Mouse (Mus musculus) liver, embryonic 12.5 days (tissue): ENCODE data around the gene Klk1b5. TPM values are rescaled to one million over a fixed set of nuclear protein-coding genes. Genes with fewer than 3 reads are reported as not detected.
A peak's percentile ranks its signal among the peaks of the same experiment; 100 is the strongest.
"Not testable (repeated sequence)": the region's sequence is repeated elsewhere in the genome, so short reads cannot be mapped to it uniquely, and the experiment has no call there.

Experiments used
- ATAC-seq: fragments of 200-750 bp; cut with Nextera tagmentation; 2 replicates; pipeline ENCODE4 v1.8.0; 2017; ENCODE audit warnings: moderate number of reproducible peaks, mild to moderate bottlenecking, moderate library complexity
- H3K27ac ChIP-seq: fragments of 300-500 bp; sonication (generic); 2 replicates; pipeline ENCODE4 v1.5.1; 2016; ENCODE audit warnings: mild to moderate bottlenecking
- H3K27me3 ChIP-seq: fragments of 300-500 bp; sonication (generic); replicated peaks from 2 replicates; pipeline ENCODE4 v1.6.1; 2016; ENCODE audit warnings: mild to moderate bottlenecking, moderate library complexity
- H3K36me3 ChIP-seq: fragments of 300-500 bp; sonication (generic); 2 replicates; pipeline ENCODE4 v1.6.1; 2016; ENCODE audit warnings: mild to moderate bottlenecking, moderate library complexity
- H3K4me1 ChIP-seq: fragments of 300-500 bp; sonication (generic); 2 replicates; pipeline ENCODE4 v1.6.1; 2016
- H3K4me2 ChIP-seq: fragments of 300-500 bp; sonication (generic); 2 replicates; pipeline ENCODE4 v1.6.1; 2016; ENCODE audit warnings: mild to moderate bottlenecking, moderate library complexity
- H3K4me3 ChIP-seq: fragments of 300-500 bp; sonication (generic); 2 replicates; pipeline ENCODE4 v1.5.1; 2016; ENCODE audit warnings: mild to moderate bottlenecking, moderate library complexity
- H3K9ac ChIP-seq: fragments of 300-500 bp; sonication (generic); 2 replicates; pipeline ENCODE4 v1.6.1; 2016; ENCODE audit warnings: mild to moderate bottlenecking, moderate library complexity
- H3K9me3 ChIP-seq: fragments of 300-500 bp; sonication (generic); replicated peaks from 2 replicates; pipeline ENCODE4 v1.6.1; 2016; ENCODE audit warnings: mild to moderate bottlenecking, moderate library complexity
- WGBS: fragments of 180-500 bp; shearing (Covaris S2); methylation state at CpG from one replicate; pipeline ENCODE4 v1.1.7; 2016; ENCODE audit not compliant: insufficient replicate concordance; 5-methylcytosine and 5-hydroxymethylcytosine counted together
- polyA plus RNA-seq: library from polyadenylated mRNA; unstranded; fragments of >200 nt; fragmentation: Nextera tagmentation; extraction: Ambion mirVana; gene quantifications from 2 replicates; pipeline ENCODE4 v1.2.1, GENCODE M21; 2016

Gene Klk1b5
- polyA plus RNA-seq, 1 experiment from 2014 or later, result not detected

- Histone ChIP-seq H3K4me1 (peaks cover 16% of the 10 kb centered on the region), H3K9me3 (no peaks in the 10 kb centered on the region), H3K27me3 (peaks cover 7% of the 10 kb centered on the region; the same call in 1 of the 2 replicates), H3K4me2 (no peak overlapping the region), H3K4me3 (no peak overlapping the region), H3K9ac (no peak overlapping the region), H3K36me3 (no peaks in the 10 kb centered on the region), H3K27ac (no peak overlapping the region)
- 16% methylated on average over 2 of the region's 2 CpGs for whole genome bisulfite sequencing
- no peak for ATAC-seq
Measured at GRCm38 (mm10) chr7:44239913-44240312, 24.2 kb downstream of the Klk1b5 start.

DNA sequence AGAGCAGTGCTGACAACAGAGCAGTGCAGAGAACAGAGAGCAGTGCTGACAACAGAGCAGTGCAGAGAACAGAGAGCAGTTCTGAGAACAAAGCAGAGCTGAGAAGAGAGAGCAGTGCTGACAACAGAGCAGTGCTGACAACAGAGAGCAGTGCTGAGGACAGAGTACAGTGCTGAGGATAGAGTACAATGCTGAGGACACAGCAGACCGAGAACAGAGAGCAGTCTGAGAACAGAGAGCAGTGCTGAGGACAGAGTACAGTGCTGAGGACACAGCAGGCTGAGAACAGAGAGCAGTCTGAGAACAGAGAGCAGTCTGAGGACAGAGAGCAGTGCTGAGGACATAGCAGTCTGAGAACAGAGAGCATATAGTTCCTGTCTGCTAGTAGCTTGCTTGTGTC is 25.0 kb downstream of the Klk1b5 start:
- no peak for ATAC-seq
- Histone ChIP-seq H3K27ac (no peak overlapping the region), H3K36me3 (no peaks in the 10 kb centered on the region), H3K9me3 (no peaks in the 10 kb centered on the region), H3K4me3 (no peak overlapping the region), H3K4me1 (peaks cover 24% of the 10 kb centered on the region), H3K4me2 (no peak overlapping the region), H3K9ac (no peak overlapping the region), H3K27me3 (peaks cover 6% of the 10 kb centered on the region; the same call in 1 of the 2 replicates)
- WGBS, result 25% methylated on average over 1 of the region's 1 CpGs

DNA sequence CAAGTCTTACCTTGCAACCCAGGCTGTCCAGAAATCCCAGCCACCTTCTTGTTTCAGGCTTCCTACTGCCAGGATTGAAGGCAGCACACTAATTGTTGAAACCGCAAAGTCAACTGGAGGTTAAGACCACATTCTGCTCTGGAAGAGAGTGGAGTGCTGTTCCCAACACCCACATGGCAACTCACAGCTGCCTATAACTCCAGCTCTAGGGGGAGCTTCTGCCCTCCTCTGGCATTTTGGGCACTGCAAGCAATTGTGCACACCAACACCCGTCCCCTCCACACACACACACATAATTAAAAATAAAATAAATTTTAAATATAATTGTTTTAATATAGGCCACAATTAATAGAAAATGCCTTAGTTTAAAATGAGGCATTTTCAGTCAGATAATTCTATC is 25.4 kb downstream of the Klk1b5 start:
- Histone ChIP-seq H3K9me3 (no peaks in the 10 kb centered on the region), H3K9ac (no peak overlapping the region), H3K27ac (no peak overlapping the region), H3K4me2 (no peak overlapping the region), H3K27me3 (peaks cover 4% of the 10 kb centered on the region; the same call in 1 of the 2 replicates), H3K36me3 (no peaks in the 10 kb centered on the region), H3K4me3 (no peak overlapping the region), H3K4me1 (peaks cover 25% of the 10 kb centered on the region)
- no peak for ATAC-seq
- WGBS, result 45% methylated on average over 2 of the region's 2 CpGs

GRCm38 (mm10) chr7:44244080-44244479 is 28.3 kb downstream of the Klk1b5 start:
- Histone ChIP-seq H3K9me3 (no peaks in the 10 kb centered on the region), H3K27me3 (no peaks in the 10 kb centered on the region; the same call in 1 of the 2 replicates), H3K4me3 (no peak overlapping the region), H3K27ac (no peak overlapping the region), H3K4me2 (no peak overlapping the region), H3K4me1 (peaks cover 45% of the 10 kb centered on the region), H3K9ac (no peak overlapping the region), H3K36me3 (peaks cover 14% of the 10 kb centered on the region)
- no peak for ATAC-seq
- WGBS, result 38% methylated on average over 1 of the region's 1 CpGs

DNA sequence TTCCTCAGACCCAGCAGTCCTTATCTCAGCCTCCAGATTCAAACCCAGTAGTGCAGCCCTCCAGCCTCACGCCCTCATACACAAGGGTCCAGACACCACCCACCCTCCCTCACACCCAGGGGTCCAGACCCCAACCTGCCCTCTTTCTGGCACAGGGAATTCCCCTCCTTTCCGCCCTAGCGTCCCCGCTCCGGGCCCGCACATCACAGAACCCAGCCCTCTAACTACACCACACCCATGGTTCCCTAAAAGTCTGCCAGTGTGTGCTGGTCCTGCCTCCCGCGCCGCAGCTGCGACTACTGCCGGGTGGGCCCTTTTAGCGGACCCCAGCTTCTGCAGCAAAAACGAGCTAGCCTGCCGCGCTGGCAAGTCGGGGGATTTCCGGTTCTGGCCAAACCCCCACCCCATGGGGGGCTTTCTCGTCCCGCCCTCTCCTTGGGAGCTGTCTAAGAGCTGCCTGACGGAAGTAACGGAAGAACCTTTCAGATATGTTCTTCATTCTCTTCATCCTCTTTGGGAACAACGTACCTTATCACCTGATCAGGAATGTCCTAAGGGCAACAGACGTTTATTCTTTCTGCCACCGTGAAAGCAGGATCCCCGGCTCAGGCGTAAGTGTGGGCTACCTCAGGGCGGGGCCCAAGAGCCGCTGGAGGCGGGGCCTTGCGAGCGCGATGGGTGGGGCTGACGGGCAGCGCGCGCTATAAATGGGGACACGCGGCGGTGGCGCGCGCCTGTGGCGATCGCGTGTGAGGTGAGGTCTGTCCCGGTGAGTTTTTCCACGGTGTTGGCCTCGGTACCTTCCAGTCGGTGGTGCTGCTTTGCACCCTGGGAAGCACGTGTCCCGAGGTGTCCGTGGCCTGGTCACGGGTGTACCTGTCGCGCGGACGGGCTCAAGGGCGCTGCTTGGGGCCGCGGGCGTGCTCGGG is 30.6 kb downstream of the Klk1b5 start, which contains the start of the genes 1700028J19Rik and 2410002F23Rik:
Gene 1700028J19Rik (minus strand): TSS at position 641 of the 929 bp plus-strand sequence.
Gene 2410002F23Rik (plus strand): TSS at position 668 of the 929 bp plus-strand sequence.
- H3K36me3 ChIP-seq, result peaks cover 36% of the 10 kb centered on the region
- WGBS, result under 1% methylated on average over 62 of the region's 62 CpGs
- H3K27me3 ChIP-seq, result no peaks in the 10 kb centered on the region; the same call in 1 of the 2 replicates

GRCm38 (mm10) chr7:44246984-44247470 is 31.3 kb downstream of the Klk1b5 start:
- peak overlapping the region; percentile 93 for H3K4me3 ChIP-seq
- peak; percentile 1; the same call in 1 of the 2 replicates for ATAC-seq
- 0% methylated on average over 23 of the region's 23 CpGs for WGBS
- peak overlapping the region; percentile 79 for H3K4me2 ChIP-seq
- peak overlapping the region; percentile 89 for H3K9ac ChIP-seq
- H3K27me3 ChIP-seq, result no peaks in the 10 kb centered on the region; the same call in 1 of the 2 replicates
- peaks cover 43% of the 10 kb centered on the region for H3K36me3 ChIP-seq
- H3K27ac ChIP-seq, result peak overlapping the region; percentile 79
- peaks cover 43% of the 10 kb centered on the region for H3K4me1 ChIP-seq
- H3K9me3 ChIP-seq, result no peaks in the 10 kb centered on the region

More for the DNA sequence above, 30.6 kb downstream of the Klk1b5 start, which contains the start of the genes 1700028J19Rik and 2410002F23Rik:
- peak within 1 kb of the TSS; percentile 93 for H3K4me3 ChIP-seq
- H3K4me2 ChIP-seq, result peak within 1 kb of the TSS; percentile 79
- H3K27ac ChIP-seq, result peak within 1 kb of the TSS; percentile 79
- H3K4me1 ChIP-seq, result peaks cover 43% of the 10 kb centered on the region
- ATAC-seq, result peak; percentile 83
- peak within 1 kb of the TSS; percentile 89 for H3K9ac ChIP-seq
- no peaks in the 10 kb centered on the region for H3K9me3 ChIP-seq

DNA sequence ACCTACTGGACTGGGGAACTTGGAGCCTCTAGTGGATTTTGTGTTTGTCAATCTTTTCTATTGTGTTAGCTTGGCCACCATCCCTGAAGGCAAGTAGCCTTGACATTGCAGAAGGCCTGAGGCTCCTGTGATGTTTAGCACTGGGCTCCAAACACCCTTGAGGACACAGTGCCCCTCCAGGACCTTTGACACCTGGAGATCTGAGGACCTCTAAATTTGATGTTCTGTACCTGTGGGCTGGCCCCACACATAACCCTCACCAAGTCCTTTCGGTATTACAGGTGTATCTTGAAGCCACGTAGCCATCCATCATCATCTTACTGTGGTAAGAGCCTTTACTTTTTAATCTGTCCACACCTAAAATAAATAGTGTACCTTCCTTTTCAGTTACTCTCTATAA is 32.2 kb downstream of the Klk1b5 start:
- Histone ChIP-seq H3K9ac (peak overlapping the region; percentile 89), H3K4me2 (peak overlapping the region; percentile 79), H3K4me3 (peak overlapping the region; percentile 93), H3K27me3 (no peaks in the 10 kb centered on the region; the same call in 1 of the 2 replicates), H3K27ac (no peak overlapping the region), H3K36me3 (peaks cover 52% of the 10 kb centered on the region), H3K4me1 (peaks cover 43% of the 10 kb centered on the region), H3K9me3 (no peaks in the 10 kb centered on the region)
- 88% methylated on average over 2 of the region's 2 CpGs for WGBS
- no peak for ATAC-seq

DNA sequence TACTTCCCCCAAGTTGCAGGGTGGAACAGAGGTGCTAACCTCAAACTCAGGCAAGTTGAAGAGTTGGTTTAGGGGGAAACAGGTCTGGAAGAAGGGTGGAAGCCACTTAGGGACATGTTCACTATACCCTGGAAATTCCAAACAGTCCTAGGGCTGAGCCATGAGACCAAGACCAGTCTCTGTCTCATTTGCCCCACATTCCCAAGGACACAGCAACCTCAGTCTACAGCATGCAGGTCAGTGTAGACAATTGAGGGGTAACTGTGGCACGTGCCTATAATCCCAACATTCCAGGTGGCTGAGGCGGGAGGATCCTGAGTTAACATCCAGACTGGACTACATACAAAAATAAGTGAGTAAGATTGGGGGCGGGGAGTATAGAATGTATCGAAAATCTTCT is 33.5 kb downstream of the Klk1b5 start:
- Histone ChIP-seq H3K36me3 (peaks cover 64% of the 10 kb centered on the region), H3K4me3 (no peak overlapping the region), H3K27ac (no peak overlapping the region), H3K9me3 (no peaks in the 10 kb centered on the region), H3K4me2 (peak overlapping the region; percentile 79; the same call in 1 of the 2 replicates), H3K4me1 (peaks cover 43% of the 10 kb centered on the region), H3K27me3 (no peaks in the 10 kb centered on the region), H3K9ac (no peak overlapping the region)
- 86% methylated on average over 4 of the region's 4 CpGs for WGBS
- no peak for ATAC-seq

DNA sequence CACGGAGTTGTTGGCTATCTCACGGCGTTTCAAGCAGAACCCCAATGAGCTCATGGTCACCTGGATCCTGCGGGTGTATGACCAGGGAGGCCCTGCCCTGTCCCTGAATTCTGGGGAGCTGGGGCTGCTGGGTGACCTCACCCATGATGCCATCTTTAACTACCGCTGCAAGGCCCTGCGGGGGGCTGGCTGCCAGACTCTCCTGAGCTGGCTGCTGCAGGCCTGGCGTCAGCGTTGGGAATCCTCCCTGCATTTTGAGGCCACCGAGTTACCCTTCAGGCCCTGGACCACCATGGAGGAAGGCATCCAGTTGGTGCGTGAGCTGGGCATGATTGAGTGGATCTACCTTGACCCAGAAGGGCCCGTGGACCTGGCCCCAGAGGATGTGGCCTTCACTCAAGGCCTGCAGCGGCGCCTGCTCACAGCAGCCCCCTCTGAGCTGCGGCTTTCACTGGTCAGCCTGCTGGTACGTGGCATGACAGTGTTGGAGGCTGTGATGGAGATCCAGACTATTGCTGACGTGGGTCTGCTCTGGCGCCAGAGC is 35.1 kb downstream of the Klk1b5 start:
- H3K9me3 ChIP-seq, H3K4me2 ChIP-seq, H3K9ac ChIP-seq, H3K27me3 ChIP-seq, H3K27ac ChIP-seq, ATAC-seq, H3K4me3 ChIP-seq: not testable (repeated sequence)
- WGBS, result 80% methylated on average over 17 of the region's 17 CpGs
- Histone ChIP-seq H3K36me3 (peaks cover 67% of the 10 kb centered on the region), H3K4me1 (peaks cover 31% of the 10 kb centered on the region)

DNA sequence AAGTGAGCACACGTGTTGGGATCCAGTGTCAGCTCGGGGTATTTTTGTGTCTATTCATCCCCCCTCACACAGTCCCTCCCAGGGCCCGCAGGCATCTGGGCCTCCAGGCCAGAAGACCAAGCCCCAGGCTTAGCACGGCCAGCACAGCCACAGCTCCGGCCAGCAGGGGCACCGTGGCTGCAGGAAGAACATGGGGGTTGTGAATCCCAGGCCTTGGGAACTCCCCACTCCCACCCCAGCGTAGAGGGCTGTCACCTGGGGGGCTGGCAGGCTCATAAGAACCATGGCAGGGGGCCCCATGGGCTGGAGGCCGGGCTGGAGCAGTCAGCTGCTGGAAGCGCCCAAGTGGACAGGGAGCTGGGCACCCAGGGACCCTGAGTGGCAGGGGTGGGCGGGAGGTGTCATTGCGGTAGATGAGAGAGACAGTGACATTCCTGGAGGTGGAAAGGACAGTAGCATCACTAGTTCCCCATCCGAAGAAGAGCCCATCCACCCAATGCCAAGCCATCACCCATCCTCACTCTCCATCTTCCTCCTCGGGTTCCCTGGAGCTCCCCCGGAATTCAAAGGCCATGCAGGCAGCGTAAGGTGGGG is 37.4 kb downstream of the Klk1b5 start:
- H3K27me3 ChIP-seq, result no peaks in the 10 kb centered on the region
- no peak overlapping the region for H3K4me3 ChIP-seq
- 0 out of 2 replicates have a peak, but pooled peaks have one; percentile 29 for ATAC-seq
- 62% methylated on average over 15 of the region's 15 CpGs for WGBS
- no peak overlapping the region for H3K9ac ChIP-seq
- no peaks in the 10 kb centered on the region for H3K9me3 ChIP-seq
- H3K4me2 ChIP-seq, result no peak overlapping the region
- no peak overlapping the region for H3K27ac ChIP-seq
- H3K4me1 ChIP-seq, result peaks cover 20% of the 10 kb centered on the region
- H3K36me3 ChIP-seq, result peaks cover 63% of the 10 kb centered on the region

- Histone ChIP-seq H3K9ac (no peak overlapping the region), H3K4me2 (no peak overlapping the region), H3K4me1 (peaks cover 2% of the 10 kb centered on the region; the same call in 1 of the 2 replicates), H3K9me3 (no peaks in the 10 kb centered on the region), H3K27me3 (no peaks in the 10 kb centered on the region), H3K36me3 (peaks cover 45% of the 10 kb centered on the region), H3K4me3 (no peak overlapping the region), H3K27ac (no peak overlapping the region)
- 67% methylated on average over 6 of the region's 6 CpGs for WGBS
- no peak for ATAC-seq
Measured at GRCm38 (mm10) chr7:44254930-44255329, 39.2 kb downstream of the Klk1b5 start.
